Mouse (Mus musculus) heart, postnatal 14 days (tissue): ENCODE results near the gene Radil. TPM values are rescaled to one million over a fixed set of nuclear protein-coding genes. Genes with fewer than 3 reads are reported as not detected.
A peak's percentile ranks its signal among the peaks of the same experiment; 100 is the strongest.

Experiments
- DNase-seq, 2 experiments: peaks; one replicate each; pipeline ENCODE4 v3.0.0; 2021 to 2022
- intact Hi-C: fragments of 180-260 bp; cut with DNase I; formaldehyde crosslinking; loops from one replicate; pipeline ENCODE4 v1.15.1; 2025
- long read RNA-seq, 2 experiments: library from polyadenylated mRNA; stranded (forward); transcript quantifications; one replicate each; pipeline ENCODE4 v2.0.0; 2021
- total RNA-seq, 2 experiments: library from RNA; stranded (reverse); gene quantifications; 2 replicates each; pipeline ENCODE4 v1.2.3; 2021

Radil gene
- 1 to 10 TPM; 2.8 to 3.7 TPM for total RNA-seq
- long read RNA-seq, experiment 1, partial matches to known transcripts = 0 of 1 reads
- long read RNA-seq, experiment 1, other reads (novel, unspliced or antisense) = 0 of 1 reads
- long read RNA-seq, experiment 2, partial matches to known transcripts = 3 of 8 reads
- long read RNA-seq, experiment 2, other reads (novel, unspliced or antisense) = 1 of 8 reads

DNA sequence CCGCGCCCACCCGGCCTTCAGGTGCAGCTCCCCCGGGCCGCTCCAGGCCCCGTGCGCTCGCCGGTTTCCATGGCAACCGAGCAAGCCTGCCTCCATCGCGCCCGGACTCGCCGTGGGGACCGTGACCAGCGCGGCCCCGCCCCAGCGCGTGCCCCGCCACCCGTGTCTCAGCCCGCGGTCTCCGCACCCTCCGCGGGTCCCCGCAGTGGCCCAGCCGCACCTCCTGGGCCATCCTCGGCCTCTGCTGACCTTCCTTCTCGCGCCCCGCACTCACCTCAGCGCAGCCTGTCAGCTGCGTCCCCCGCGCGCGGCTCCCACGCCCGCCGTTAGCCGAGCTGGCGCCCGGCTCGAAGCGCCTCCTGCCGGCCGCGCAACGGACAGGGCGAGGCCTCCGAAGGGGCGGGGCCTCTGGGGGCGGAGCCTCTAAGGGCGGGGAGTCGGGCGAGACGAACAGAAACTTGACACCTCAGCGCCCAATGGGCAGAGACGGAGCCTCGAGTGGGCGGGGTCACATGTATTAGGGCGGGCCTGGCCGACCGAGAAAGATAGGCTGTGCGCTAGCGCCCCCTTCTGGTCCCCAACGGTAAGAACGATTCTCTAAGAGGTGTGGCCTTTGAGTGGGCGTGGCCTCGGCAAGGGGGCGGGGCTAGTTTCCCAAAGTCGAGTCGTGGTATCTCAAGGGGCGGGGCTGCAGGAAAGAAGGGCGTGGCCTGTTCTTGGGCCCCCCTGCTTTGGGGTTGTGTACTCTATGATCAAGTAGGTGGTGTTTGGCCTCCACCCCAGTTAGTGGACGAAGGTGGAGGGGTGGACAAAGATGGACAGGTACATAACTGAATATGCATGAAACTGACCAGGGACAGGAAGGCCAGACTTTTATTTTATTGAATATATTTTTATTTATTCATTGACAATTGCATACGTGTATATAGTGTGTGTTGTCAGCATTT, at the start of gene Radil:
Radil (minus strand) TSS at position 393 of the 947 bp plus-strand sequence.
- DNase-seq = peak; percentile 93 to 97
- intact Hi-C loops = loop anchor here (1.0 kb wide), 1 partner anchor 48 kb away; no protein-coding TSS in a partner anchor

DNA sequence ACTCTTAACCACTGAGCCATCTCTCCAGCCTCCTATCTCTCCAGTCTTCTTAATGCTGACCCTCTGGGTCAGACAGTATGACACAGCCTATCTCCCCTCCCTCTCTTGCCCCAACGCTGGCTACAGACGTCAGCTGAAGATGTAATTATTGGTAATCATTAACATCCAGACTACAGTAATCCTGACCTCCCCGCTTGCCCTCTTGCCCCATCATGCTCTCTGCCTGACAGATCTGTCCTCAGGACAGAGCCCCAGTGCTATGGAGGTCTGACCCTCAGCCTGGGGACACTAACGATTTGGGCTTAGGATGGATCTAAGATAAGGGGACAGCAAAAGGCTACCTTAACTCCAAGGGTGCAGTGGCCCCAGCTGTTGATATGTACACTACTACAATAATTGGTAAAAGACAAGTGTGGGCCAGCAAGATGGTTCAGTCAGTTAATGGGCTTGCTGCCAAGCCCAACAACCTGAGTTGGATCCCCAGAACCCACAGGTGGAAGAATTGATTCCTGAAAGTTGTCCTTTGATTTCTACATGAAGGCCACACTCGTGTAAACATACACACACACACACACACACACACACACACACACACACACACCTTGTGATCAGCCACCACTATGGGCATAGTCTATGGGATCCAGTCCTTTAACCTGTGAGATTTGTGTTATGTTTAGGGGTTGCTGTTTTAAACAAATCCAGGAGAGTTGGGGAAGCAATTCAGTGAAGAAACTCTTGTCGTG, 46.9 kb upstream of the Radil start:
- intact Hi-C loops = loop anchor here (1.0 kb wide), 1 partner anchor 38 kb away; no protein-coding TSS in a partner anchor

GRCm38 (mm10) chr5:142596723-142597122, 45.8 kb upstream of the Radil start:
- no peak for DNase-seq
- intact Hi-C loops = no loop called here

More for the DNA sequence above, 46.9 kb upstream of the Radil start:
- no peak for DNase-seq

- intact Hi-C loops = no loop called here
- no peak for DNase-seq
Observed at GRCm38 (mm10) chr5:142595698-142596097, 44.8 kb upstream of the Radil start.

DNA sequence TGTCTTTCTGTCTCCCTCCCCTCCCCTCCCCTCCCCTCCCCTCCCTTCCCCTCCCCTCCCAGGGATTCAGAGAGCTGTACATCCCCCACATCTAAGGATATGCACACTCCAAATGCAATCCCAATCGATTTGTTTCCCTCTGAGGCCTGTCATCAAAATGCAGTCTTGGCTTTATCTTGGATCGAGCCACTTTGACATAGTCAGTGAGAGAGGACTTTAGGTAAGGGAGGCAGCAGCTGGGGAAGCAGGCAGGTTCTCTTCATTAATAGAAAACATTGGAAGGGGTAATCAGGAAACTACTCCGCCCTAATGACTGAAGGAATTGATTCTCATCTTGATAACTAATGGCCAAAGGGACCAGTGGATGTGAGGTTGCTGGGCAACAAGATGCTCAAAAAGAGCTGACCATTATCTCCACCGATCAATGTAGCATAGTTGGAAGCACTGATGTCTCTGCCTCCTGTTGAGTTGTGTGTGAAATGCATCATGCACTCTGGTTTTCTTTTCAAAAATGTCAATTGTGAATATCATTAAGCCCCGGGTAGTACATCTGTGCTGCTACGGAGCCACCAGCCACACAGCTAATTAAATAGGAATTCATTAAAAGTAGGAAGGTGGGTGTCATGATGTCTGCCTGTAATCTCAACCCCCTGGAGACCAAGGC, 40.2 kb upstream of the Radil start:
- intact Hi-C loops = no loop called here
- no peak for DNase-seq

DNA sequence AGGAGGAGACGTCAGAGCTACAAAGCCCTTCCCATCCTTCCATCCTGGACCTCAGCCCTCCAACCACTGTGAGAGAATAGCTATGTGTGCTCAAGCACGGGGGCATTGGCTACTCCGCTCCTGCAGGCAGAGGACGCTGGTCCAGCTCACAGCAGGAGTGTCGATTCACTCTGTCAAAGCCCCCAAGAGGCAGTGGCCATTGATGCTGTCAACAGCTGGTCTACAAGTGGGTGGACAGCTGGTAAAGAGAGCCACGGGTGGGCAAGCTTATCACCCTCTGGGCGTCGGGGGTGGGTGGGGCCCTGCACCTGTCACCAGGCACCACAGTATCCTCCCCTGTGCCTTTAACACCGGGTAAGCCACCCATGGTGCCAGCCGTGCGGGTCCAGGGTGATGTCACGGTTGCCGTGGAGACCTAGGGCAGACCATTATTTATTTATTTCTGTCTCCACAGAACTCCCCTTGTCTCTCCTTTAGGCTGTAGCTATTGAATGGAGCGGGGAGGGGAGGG, 32.8 kb upstream of the Radil start:
- DNase-seq = no peak
- intact Hi-C loops = loop anchor here (5.0 kb wide), 1 partner anchor 39 kb away; no protein-coding TSS in a partner anchor

DNA sequence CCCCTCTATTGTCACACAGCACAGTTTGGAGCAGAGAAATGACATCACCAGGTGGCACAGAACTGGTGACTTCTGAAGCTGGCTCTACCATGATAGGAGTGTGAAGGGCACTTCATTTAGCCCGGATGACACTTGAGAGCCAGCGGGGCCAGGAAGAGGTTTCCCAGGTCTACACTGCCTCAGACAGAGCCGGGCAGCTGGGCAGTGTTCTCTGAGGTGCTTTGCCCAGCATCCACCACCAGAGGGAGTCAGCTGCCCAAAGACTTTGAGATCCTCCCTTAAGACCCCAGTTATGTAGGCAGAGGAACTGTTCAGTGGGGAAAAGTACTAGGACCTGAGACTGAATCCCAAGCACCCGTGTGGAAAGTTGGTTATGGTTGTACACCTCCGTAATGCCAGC, 30.6 kb upstream of the Radil start:
- intact Hi-C loops = loop anchor here (1.0 to 5.0 kb wide), 2 partner anchors 41 to 137 kb away; no protein-coding TSS in a partner anchor
- DNase-seq = peak; percentile 40 to 61

GRCm38 (mm10) chr5:142578192-142578591, 27.3 kb upstream of the Radil start:
- DNase-seq = no peak
- intact Hi-C loops = no loop called here

- peak in 1 of 2 experiments; percentile 21 for DNase-seq
- intact Hi-C loops = no loop called here
Observed at GRCm38 (mm10) chr5:142576832-142577231, 25.9 kb upstream of the Radil start.

GRCm38 (mm10) chr5:142574323-142575057, 23.6 kb upstream of the Radil start:
- DNase-seq = no peak
- intact Hi-C loops = no loop called here

DNA sequence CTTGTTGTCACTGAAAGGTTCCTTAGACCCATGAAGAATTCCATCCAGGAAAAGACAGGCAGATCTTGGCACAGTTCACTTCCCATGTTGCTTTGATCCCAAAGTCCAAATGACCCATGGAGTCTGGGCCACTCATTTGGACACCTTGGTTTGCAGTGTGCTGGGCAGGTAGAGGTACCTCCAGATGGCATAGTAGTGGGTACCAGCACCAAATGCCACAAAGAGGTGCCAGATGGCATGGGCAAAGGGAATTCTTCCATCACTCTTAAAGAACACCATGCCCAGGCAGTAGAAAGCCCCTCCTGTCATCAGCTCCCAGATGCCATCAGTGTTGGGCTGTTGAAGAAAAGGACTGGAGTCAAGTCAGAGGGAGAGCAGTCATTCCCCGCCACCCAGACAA, 13.7 kb upstream of the Radil start:
- no peak for DNase-seq
- intact Hi-C loops = no loop called here

GRCm38 (mm10) chr5:142560261-142560660, 9.4 kb upstream of the Radil start:
- DNase-seq = no peak
- intact Hi-C loops = no loop called here

DNA sequence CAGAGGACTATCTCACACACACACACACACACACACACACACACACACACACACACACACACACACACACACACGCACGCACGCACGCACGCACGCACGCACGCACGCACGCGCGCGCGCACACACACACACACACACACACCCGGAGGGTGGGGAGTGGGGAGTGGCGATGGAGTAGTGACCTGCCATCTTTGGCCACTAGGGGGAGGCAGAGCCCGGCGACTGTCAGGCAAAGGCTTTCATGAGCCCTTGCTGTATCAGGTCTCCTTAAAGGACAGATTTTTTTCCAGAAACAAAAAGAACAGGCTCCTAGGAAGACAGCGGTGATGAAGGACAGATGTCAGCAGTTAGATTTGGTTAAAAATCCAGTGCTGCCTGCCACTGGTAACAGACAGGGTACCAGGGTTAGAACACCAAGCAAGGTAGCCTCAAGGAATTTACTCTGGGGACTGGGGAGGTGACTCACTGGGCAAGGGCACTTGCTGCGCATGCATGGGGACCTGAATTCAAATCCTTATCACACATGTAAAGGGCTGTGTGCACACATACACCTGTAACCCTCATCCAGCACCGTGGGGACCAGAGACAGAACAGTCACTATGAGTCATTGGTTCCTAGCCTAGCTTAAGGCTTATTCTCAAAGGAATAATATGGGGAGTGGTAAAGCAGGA, 6.6 kb upstream of the Radil start:
- DNase-seq = peak; percentile 72 to 83
- intact Hi-C loops = loop anchor here (5.0 kb wide), 2 partner anchors 65 to 160 kb away; no protein-coding TSS in a partner anchor

- intact Hi-C loops = loop anchor here (5.0 kb wide), 2 partner anchors 66 to 161 kb away; no protein-coding TSS in a partner anchor
- no peak for DNase-seq
Observed at GRCm38 (mm10) chr5:142556721-142557120, 5.8 kb upstream of the Radil start.

GRCm38 (mm10) chr5:142555866-142556265, 5.0 kb upstream of the Radil start:
- intact Hi-C loops = loop anchor here (5.0 kb wide), 2 partner anchors 66 to 161 kb away; no protein-coding TSS in a partner anchor
- no peak for DNase-seq

DNA sequence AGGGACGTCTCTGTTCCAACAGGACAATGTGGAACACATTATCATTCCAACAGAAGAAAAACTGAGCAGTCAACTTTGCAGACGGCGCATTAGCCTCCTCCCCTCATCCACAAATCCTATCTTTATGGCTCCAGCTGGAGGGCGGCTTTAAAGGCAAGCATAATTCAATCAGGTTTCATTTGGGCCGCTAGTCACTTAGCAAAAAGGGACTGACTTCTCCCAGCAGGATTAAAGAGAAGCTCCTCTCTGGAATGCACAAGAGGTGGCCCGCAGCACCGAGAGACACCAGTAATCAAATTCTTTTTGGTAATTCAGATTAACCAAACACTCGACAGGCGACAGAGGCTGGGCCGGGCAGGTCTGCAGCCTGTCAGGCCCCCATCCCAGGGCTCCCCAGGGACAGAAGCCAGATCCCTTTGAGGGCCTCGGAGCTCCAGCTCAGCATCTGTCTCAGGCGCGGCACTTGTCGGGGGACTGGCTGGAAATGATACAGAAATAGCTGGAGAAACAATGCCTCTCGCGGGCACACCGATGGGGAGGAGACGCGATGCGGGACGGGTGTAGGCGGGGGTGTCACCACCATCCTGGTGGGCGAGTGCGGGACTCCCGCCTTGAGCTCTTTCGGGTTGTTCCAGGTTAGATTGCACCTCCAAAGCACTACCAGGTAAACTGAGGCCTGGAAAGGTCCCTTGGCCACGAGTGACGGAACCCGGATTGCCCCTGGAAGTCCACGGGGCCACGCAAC, 765 bp downstream of the Radil start:
- peak; percentile 45 to 51 for DNase-seq
- intact Hi-C loops = no loop called here

- no peak for DNase-seq
- intact Hi-C loops = no loop called here
Observed at GRCm38 (mm10) chr5:142549441-142549840, 1.5 kb downstream of the Radil start.

GRCm38 (mm10) chr5:142547066-142547465, 3.8 kb downstream of the Radil start:
- no peak for DNase-seq
- intact Hi-C loops = no loop called here
